Mouse (Mus musculus) CD4-positive, CD25-positive, alpha-beta regulatory T cell, adult 2 months (primary cell): Measurements from ENCODE around the gene Prrc2b.

Experiments used
- DNase-seq: peaks from one replicate; pipeline ENCODE4 v3.0.0-alpha.2; 2012; ENCODE audit warnings: low read depth, low spot score

The Prrc2b gene

GRCm38 (mm10) chr2:32134039-32134438 is 16.8 kb upstream of the Prrc2b start:
- peak; percentile 93 for DNase-seq

GRCm38 (mm10) chr2:32137667-32138266 is 13.1 kb upstream of the Prrc2b start:
- peak; percentile 98 for DNase-seq

GRCm38 (mm10) chr2:32139377-32139776 is 11.5 kb upstream of the Prrc2b start:
- no peak for DNase-seq

GRCm38 (mm10) chr2:32140498-32140934 is 10.4 kb upstream of the Prrc2b start:
- no peak for DNase-seq

GRCm38 (mm10) chr2:32141602-32142001 is 9.3 kb upstream of the Prrc2b start:
- DNase-seq, result no peak

GRCm38 (mm10) chr2:32142368-32142767 is 8.5 kb upstream of the Prrc2b start:
- DNase-seq, result no peak

- DNase-seq, result no peak
Measured at GRCm38 (mm10) chr2:32144633-32145032, 6.2 kb upstream of the Prrc2b start.

GRCm38 (mm10) chr2:32146617-32147162 is 4.2 kb upstream of the Prrc2b start:
- no peak for DNase-seq

- DNase-seq, result no peak
Measured at GRCm38 (mm10) chr2:32150135-32150534, 747 bp upstream of the Prrc2b start.

- no peak for DNase-seq
Measured at GRCm38 (mm10) chr2:32150562-32150923, 339 bp upstream of the Prrc2b start.

GRCm38 (mm10) chr2:32151660-32152366 is 931 bp downstream of the Prrc2b start:
- peak; percentile 64 for DNase-seq

- DNase-seq, result no peak
Measured at GRCm38 (mm10) chr2:32152367-32153034, 1.6 kb downstream of the Prrc2b start.

- DNase-seq, result peak; percentile 46
Measured at GRCm38 (mm10) chr2:32153041-32153790, 2.3 kb downstream of the Prrc2b start.

GRCm38 (mm10) chr2:32153791-32154119 is 2.9 kb downstream of the Prrc2b start:
- no peak for DNase-seq

- DNase-seq, result no peak
Measured at GRCm38 (mm10) chr2:32154334-32154997, 3.6 kb downstream of the Prrc2b start.

GRCm38 (mm10) chr2:32154998-32155541 is 4.2 kb downstream of the Prrc2b start:
- DNase-seq, result peak; percentile 32

GRCm38 (mm10) chr2:32155614-32156013 is 4.7 kb downstream of the Prrc2b start:
- peak; percentile 76 for DNase-seq

- no peak for DNase-seq
Measured at GRCm38 (mm10) chr2:32156645-32157044, 5.8 kb downstream of the Prrc2b start.

GRCm38 (mm10) chr2:32157328-32157727 is 6.4 kb downstream of the Prrc2b start:
- no peak for DNase-seq

GRCm38 (mm10) chr2:32158616-32159239 is 7.8 kb downstream of the Prrc2b start:
- DNase-seq, result peak; percentile 51

GRCm38 (mm10) chr2:32160525-32160924 is 9.6 kb downstream of the Prrc2b start:
- no peak for DNase-seq
